Mouse (Mus musculus) bone marrow, adult 2 months (tissue): ENCODE results near the gene Endov. TPM values are rescaled to one million over a fixed set of nuclear protein-coding genes. Genes with fewer than 3 reads are reported as not detected.
A peak's percentile ranks its signal among the peaks of the same experiment; 100 is the strongest.

Experiments
- H3K27ac ChIP-seq: fragments of 200-500 bp; 2 replicates; pipeline ENCODE4 v1.5.1; 2012; ENCODE audit warnings: low read depth, mild to moderate bottlenecking, control low read depth, inconsistent platforms, low read length; ENCODE audit not compliant: control insufficient read depth, poor library complexity, insufficient read depth
- H3K4me1 ChIP-seq: fragments of 200-500 bp; 2 replicates; pipeline ENCODE4 v1.6.1; 2011; ENCODE audit warnings: low read length; ENCODE audit not compliant: control insufficient read depth, insufficient read depth
- H3K4me3 ChIP-seq: fragments of 200-500 bp; replicated peaks from 2 replicates; pipeline ENCODE3; 2011; ENCODE audit warnings: mild to moderate bottlenecking, low read depth, low read length, control low read depth; ENCODE audit not compliant: control insufficient read depth
- CTCF ChIP-seq: fragments of 200-500 bp; IDR thresholded peaks from 2 replicates; pipeline ENCODE4 v1.5.1; 2011; ENCODE audit warnings: low read length, control low read depth; ENCODE audit not compliant: control insufficient read depth, insufficient read depth
- POLR2A ChIP-seq: fragments of 200-500 bp; IDR thresholded peaks from 2 replicates; pipeline ENCODE4 v1.6.1; 2011; ENCODE audit warnings: low read depth, mild to moderate bottlenecking, control low read depth, low read length, borderline replicate concordance; ENCODE audit not compliant: control insufficient read depth
- WGBS: fragments of 180-500 bp; shearing (Covaris S2); methylation state at CpG from one replicate; pipeline ENCODE4 v1.1.7; 2018; 5-methylcytosine and 5-hydroxymethylcytosine counted together
- polyA plus RNA-seq: library from polyadenylated mRNA; stranded (reverse); fragments of >200 nt; gene quantifications from 2 replicates; pipeline ENCODE4 v1.2.4, GENCODE M21; 2011; ENCODE audit warnings: low replicate concordance; ENCODE audit not compliant: missing spikeins, insufficient read depth, insufficient read length

Endov gene
- 6.3 and 23.5 TPM in 2 replicates for polyA plus RNA-seq

DNA sequence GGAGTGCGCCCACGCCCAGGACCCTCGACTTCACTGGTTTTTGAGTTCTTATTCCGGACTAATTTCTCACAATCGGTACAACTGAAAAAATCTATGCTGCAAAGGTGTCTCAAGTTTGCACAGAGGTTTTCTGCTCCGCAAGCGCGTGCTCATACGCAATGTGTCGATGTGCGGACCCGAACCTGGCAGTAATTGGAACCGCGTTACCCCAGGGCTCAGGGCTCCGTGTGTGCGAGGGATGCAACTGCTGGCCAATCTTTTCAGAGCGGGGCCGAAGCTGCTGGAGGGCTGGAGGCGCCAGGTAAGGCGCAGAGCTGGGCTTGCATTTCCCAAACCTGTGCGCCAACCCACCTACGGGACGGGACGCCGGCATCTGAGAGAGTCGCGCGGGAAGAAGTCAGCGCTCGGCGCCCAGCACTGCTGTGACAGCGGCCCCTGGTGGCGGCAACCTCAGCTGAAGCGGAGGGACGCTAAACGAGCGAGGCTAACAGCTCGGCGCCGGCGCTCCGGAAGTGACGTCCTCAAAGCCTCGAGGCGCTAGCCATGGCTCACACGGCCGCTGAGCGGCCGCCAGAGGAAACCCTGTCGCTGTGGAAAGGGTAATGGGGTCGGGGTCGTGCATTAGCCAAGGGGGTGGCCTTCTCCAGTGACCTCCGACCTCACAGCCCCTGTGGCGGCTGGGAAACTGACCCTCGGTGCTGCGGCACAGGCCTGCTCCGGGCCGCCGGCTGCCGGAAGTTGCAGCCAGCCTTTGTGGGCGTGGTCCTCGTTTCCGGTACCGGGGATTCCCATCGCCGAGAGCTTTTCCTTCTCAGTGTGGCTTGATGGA lies at the start of gene Endov:
TSS of gene Endov (plus strand) at position 487 of the 829 bp plus-strand sequence.
- 1% methylated on average over 66 of the region's 66 CpGs for WGBS
- H3K4me3 ChIP-seq: peak within 1 kb of the TSS; percentile 95
- H3K27ac ChIP-seq: peak within 1 kb of the TSS; percentile 93
- H3K4me1 ChIP-seq: no peaks in the 10 kb centered on the region; the same call in 1 of the 2 replicates
- peak; percentile 84; the same call in 1 of the 2 replicates for TF ChIP-seq POLR2A
- TF ChIP-seq CTCF: peak; percentile 94

- 87% methylated on average over 8 of the region's 8 CpGs for WGBS
- peaks cover 3% of the 10 kb centered on the region; the same call in 1 of the 2 replicates for H3K4me1 ChIP-seq
- TF ChIP-seq POLR2A (no peak), CTCF (peak; percentile 39; the same call in 1 of the 2 replicates)
Measured at GRCm38 (mm10) chr11:119442199-119442598, 48.9 kb upstream of the Endov start.

GRCm38 (mm10) chr11:119443442-119443841 lies 47.7 kb upstream of the Endov start:
- Histone ChIP-seq H3K4me3 (no peak overlapping the region), H3K27ac (no peak overlapping the region), H3K4me1 (peaks cover 3% of the 10 kb centered on the region; the same call in 1 of the 2 replicates)
- 52% methylated on average over 9 of the region's 9 CpGs for WGBS
- TF ChIP-seq POLR2A (no peak), CTCF (no peak)

More at GRCm38 (mm10) chr11:119442199-119442598, 48.9 kb upstream of the Endov start:
- H3K27ac ChIP-seq: no peak overlapping the region
- H3K4me3 ChIP-seq: no peak overlapping the region

- H3K4me1 ChIP-seq: no peaks in the 10 kb centered on the region
- WGBS: 85% methylated on average over 4 of the region's 4 CpGs
- TF ChIP-seq CTCF: no peak
- no peak for TF ChIP-seq POLR2A
- H3K4me3 ChIP-seq: no peak overlapping the region
- no peak overlapping the region for H3K27ac ChIP-seq
Measured at GRCm38 (mm10) chr11:119456097-119456496, 35.0 kb upstream of the Endov start.

DNA sequence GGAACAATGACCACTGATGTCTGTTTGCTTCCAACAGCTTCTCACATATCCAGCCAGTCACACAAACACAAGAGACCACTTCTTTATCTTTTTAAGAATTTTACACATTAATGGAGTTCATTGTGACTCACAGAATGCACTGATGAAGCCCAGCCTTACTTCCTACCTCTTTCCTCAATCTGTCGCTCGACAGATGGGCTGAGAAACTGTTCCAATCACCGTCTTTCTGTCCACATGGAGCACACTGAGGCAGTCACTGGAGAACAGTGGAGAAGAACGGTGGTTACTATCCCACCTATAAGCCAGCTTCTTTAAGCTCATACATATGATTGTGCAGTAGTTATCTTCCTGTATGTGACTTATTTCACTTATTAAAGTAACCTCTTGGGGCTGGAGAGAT lies 13.3 kb upstream of the Endov start:
- Histone ChIP-seq H3K4me1 (no peaks in the 10 kb centered on the region; the same call in 1 of the 2 replicates), H3K4me3 (no peak overlapping the region), H3K27ac (no peak overlapping the region)
- TF ChIP-seq CTCF: no peak
- no peak for TF ChIP-seq POLR2A
- 86% methylated on average over 4 of the region's 4 CpGs for WGBS

DNA sequence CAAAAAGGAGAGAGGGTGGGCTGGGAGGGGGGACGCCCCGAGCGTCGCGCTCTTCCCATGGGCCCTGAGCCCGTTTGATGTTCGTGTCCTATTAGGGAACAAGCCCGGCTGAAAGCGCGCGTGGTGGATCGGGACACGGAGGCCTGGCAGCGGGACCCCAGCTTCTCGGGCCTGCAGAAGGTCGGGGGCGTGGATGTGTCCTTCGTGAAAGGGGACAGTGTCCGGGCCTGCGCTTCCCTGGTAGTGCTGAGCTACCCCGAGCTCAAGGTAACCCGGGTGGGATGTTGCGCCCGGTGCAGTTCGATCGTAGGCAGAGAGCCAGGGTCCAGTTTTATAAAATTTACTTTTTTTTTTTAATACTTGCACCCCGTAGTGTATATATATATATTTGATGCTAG lies 542 bp downstream of the Endov start:
- Histone ChIP-seq H3K4me1 (no peaks in the 10 kb centered on the region; the same call in 1 of the 2 replicates), H3K27ac (peak overlapping the region; percentile 6; the same call in 1 of the 2 replicates), H3K4me3 (peak overlapping the region; percentile 95)
- TF ChIP-seq CTCF (no peak), POLR2A (no peak)
- WGBS: 3% methylated on average over 27 of the region's 27 CpGs

GRCm38 (mm10) chr11:119492830-119493229 lies 1.7 kb downstream of the Endov start:
- no peak for TF ChIP-seq POLR2A
- TF ChIP-seq CTCF: no peak
- Histone ChIP-seq H3K4me3 (no peak overlapping the region), H3K27ac (no peak overlapping the region), H3K4me1 (no peaks in the 10 kb centered on the region; the same call in 1 of the 2 replicates)
- WGBS: 86% methylated on average over 6 of the region's 6 CpGs

GRCm38 (mm10) chr11:119493516-119493915 lies 2.4 kb downstream of the Endov start:
- no peak for TF ChIP-seq CTCF
- TF ChIP-seq POLR2A: no peak
- 74% methylated on average over 4 of the region's 4 CpGs for WGBS
- no peak overlapping the region for H3K27ac ChIP-seq
- H3K4me3 ChIP-seq: no peak overlapping the region
- H3K4me1 ChIP-seq: no peaks in the 10 kb centered on the region; the same call in 1 of the 2 replicates
